Mouse (Mus musculus) embryo, embryonic 10 days (tissue): Measurements from ENCODE around the gene Gjc2.

ENCODE experiments used
- DNase-seq: peaks from one replicate; pipeline ENCODE4 v3.0.0-alpha.2; 2015; ENCODE audit warnings: low spot score

Gene Gjc2

GRCm38 (mm10) chr11:59161398-59161797 lies 21.6 kb downstream of the Gjc2 start:
- no peak for DNase-seq

GRCm38 (mm10) chr11:59159558-59159957 lies 23.5 kb downstream of the Gjc2 start:
- DNase-seq, result no peak

GRCm38 (mm10) chr11:59159099-59159498 lies 23.9 kb downstream of the Gjc2 start:
- no peak for DNase-seq

DNA sequence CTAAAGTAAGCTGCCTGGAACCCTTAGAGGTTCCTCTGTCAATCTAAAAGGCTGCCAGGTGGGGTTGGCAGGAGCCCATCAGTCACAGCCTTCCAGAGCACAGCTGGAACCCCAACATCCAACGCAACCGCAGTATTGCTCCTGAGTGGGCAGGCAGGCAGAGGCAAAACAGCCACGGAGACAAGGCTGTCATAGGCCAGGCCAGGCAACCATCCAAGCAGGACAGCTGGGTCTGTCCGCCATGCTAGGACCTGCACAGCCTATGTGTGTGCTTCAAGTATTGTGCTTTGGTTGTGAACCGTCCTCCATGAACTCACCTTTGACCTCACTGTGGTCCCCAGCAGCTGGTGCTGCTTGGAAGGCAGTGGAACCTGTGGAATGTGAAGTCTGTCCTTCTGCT lies 27.1 kb downstream of the Gjc2 start:
- no peak for DNase-seq

GRCm38 (mm10) chr11:59154220-59154619 lies 28.8 kb downstream of the Gjc2 start:
- no peak for DNase-seq

- DNase-seq, result no peak
Measured at GRCm38 (mm10) chr11:59151729-59152128, 31.3 kb downstream of the Gjc2 start.

- DNase-seq, result no peak
Measured at GRCm38 (mm10) chr11:59149302-59149701, 33.7 kb downstream of the Gjc2 start.

- DNase-seq, result no peak
Measured at GRCm38 (mm10) chr11:59142962-59143361, 40.1 kb downstream of the Gjc2 start.

DNA sequence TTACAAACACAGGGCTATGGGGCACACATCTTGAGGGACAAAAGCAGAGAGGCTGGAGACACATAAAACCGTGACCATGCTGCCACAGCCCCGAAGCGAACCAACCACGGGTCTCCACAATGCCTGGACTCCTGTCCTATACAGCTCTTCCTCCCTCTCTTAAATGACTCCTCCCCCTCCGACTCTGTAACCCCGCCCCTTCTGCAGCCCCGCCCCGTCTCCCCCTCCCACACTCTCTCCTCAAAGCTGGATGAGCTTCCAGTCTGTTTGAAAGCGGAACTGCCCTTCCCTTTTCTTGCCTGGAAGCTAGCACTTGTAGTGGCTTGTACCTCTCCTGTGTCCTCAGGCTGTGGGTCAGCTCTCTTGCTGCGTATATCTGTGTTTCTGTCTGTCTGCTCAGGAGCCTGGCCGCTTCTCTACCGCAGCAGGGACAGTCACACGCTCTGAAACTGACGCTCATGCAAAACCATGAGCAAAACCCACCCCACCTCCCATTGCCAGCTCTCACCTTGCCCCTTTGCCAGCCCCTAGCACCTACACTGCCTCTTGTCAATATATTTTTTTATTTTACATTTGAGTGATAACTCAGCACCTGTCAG lies 41.1 kb downstream of the Gjc2 start:
- peak; percentile 37 for DNase-seq

GRCm38 (mm10) chr11:59138537-59139486 lies 44.2 kb downstream of the Gjc2 start:
- DNase-seq, result no peak

DNA sequence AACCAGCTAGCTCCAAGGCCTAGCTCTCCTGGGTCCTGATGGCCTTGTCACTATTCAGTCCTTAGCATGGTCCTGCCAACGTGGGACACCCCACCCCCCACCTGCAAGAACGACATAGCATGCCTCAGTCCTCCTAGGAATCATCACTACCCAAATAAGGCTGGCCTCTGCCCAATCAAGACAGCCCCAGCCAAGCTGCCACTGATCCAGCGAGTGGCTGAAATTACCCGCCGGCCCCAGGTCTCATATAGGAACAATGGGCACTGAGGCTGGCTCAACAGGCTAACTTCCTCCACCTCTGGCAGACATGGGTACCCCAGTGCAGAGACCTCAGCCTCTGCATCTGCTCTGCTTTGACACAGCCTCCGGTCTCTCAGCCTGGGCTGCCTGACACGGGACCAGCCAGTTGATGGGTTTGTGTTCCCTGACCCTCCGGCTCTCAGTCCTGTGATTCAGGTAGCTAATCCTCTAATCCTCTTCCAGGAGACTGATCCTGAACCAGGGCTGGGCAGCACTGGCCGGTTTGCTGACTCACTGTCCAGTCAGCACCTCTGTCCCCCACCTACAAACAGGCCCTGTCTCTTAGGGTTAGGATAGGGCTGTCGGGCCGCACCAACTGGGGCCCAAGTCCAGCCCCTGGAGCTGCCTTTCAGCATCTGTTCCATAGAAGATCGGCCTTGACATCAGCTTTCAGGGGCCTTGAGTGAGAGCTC lies 45.9 kb downstream of the Gjc2 start:
- no peak for DNase-seq

GRCm38 (mm10) chr11:59135904-59136452 lies 47.0 kb downstream of the Gjc2 start, which contains the start of gene Obscn:
Obscn (minus strand) TSS chr11:59136402.
- DNase-seq, result no peak

DNA sequence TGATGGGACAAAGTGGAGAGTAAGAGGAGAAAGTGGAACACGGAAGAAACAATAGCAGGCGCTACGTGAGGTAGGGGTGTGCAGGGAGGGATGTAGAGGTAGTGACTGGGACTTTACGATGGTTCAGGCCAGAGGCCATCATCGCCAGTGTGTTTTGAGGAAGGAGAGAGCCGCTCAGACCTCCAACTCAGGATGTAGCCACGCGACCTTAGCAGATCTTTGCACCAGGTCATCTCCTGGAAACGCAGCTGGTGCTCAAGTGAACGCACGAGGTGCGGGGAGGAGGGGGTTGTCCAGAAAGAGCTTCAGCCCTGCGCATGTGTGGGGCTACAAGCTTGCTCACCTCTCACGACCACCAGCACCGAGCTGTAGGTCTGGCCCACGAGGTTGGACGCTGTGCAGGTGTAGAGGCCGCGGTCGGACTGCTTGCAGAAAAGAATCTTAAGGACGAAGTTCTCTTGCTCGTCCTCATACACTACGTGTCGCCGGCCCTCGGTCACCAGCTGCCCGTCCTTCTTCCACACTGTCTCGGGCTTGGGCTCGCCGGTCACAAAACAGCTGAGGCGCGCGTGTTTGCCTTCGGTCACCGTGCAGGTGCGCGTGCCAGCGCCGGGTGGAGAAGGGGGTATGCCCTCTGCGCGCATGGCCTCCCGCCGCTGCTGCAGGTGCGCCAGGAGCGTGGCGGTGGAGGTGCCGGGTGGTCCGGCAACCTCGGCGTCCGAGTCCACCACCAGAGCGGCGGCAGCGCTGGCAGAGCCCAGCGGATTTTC lies 47.8 kb downstream of the Gjc2 start:
- DNase-seq, result no peak

- peak; percentile 35 for DNase-seq
Measured at GRCm38 (mm10) chr11:59134373-59134997, 48.5 kb downstream of the Gjc2 start.

- DNase-seq, result no peak
Measured at GRCm38 (mm10) chr11:59132065-59132464, 50.9 kb downstream of the Gjc2 start.

- no peak for DNase-seq
Measured at GRCm38 (mm10) chr11:59131348-59131919, 51.6 kb downstream of the Gjc2 start.

GRCm38 (mm10) chr11:59130782-59131181 lies 52.2 kb downstream of the Gjc2 start:
- DNase-seq, result no peak
